Mouse (Mus musculus) gastrocnemius, postnatal 4 days (tissue): ENCODE results near the gene 9530068E07Rik. TPM values are rescaled to one million over a fixed set of nuclear protein-coding genes. Genes with fewer than 3 reads are reported as not detected.
A peak's percentile ranks its signal among the peaks of the same experiment; 100 is the strongest.
"Not testable (repeated sequence)": the region's sequence is repeated elsewhere in the genome, so short reads cannot be mapped to it uniquely, and the experiment has no call there.

ENCODE experiments used
- DNase-seq, 2 experiments: peaks; one replicate each; pipeline ENCODE4 v3.0.0; 2021 to 2022; ENCODE audit warnings: low spot score in 2 of 2, mixed read lengths in 2 of 2
- total RNA-seq, 2 experiments: library from RNA; stranded (reverse); gene quantifications; 2 replicates each; pipeline ENCODE4 v1.2.3; 2021

The 9530068E07Rik gene
- total RNA-seq, 2 experiments from 2014 or later = 97.0 to 100 TPM

DNA sequence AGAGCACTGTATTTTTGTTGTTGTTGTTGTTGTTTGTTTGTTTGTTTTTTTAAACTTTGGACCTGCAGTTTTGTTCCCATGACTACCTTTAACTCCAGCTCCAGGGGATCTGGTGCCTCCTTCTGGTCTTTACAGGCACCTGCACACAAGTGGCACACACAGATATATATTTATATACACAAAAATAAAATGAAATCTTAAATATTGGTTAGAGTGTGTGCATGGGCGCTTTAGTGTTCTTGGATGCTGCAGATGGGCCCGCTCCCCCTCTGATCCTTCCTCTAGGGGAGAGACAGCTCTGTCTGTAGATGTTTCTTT is 26.1 kb upstream of the 9530068E07Rik start:
- DNase-seq = no peak

DNA sequence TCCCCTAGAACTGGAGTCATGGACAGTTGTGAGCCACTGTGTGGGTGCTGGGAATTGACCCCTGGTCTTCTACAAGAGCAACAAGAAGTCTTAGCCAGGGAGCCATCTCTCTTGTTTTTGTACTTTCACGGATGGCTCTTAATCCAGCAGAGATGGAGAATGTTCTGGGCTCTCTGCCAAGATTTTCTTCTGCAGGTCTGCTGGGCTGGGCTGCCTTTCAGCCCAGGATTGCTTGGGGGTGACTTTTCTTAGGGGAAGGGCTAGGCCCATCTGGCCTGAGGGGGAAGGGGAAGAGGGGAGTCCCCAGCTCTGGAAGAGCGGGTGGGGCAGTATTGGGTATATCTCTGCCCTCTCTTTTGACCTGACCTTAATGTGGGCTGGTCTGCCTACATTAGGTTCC is 25.7 kb upstream of the 9530068E07Rik start:
- no peak for DNase-seq

DNA sequence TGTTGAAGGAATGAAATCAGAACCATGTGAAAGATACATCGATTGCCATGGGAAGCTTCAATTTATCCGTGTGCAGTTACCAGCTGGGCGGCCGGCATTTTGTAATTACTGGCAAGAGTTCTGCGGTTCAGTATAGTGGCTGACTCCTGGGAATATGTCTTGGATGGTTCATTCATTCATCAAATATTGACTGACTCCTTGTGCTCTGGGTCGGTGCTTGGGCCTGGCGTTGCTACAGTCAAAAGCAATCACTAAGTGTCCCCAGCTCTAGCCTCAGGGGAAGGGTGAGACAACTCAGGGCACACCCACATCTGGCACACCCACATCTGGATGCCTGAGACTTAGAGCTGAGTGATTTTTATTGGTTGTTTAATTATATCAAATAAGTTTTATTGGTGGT is 22.4 kb upstream of the 9530068E07Rik start:
- no peak for DNase-seq

DNA sequence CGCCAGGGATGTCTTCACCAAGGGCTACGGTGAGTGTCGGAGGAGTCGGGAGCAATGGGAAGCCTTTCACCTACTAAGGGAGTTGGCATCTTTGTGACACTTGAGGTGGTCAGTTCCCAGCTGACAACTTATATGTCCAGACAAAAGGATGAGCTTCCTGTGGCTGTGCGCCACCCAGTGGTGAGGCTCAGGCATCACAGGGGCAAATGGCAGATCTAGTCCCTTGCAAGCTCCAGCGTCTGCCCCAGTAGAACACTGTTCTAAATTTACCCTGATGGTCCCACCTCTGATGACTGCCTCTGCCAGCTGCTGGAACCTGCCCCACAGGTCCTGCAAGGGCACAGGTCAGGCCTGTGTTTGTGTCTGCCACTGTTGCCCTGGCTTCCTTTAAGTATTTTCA is 21.9 kb upstream of the 9530068E07Rik start:
- DNase-seq = peak; percentile 41 to 64

DNA sequence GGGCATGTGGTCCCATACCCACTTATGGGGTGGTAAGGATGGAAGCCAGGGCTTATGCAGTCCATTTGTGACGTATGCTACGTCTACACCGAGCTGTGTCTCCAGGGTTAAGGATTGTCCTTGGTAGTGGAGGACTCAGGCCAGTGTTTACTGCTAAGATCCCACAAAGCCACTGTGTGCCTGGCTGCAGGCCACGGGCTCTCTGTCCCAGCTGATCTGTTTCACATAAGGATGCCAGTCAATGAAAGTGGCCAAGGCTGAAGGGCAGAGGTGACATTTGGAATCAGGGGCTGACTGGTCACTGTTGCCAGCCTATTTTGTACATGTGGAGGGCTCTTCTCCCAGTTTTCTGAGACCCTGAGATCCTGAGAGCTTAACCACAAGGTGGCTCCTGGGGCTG is 18.6 kb upstream of the 9530068E07Rik start:
- no peak for DNase-seq

DNA sequence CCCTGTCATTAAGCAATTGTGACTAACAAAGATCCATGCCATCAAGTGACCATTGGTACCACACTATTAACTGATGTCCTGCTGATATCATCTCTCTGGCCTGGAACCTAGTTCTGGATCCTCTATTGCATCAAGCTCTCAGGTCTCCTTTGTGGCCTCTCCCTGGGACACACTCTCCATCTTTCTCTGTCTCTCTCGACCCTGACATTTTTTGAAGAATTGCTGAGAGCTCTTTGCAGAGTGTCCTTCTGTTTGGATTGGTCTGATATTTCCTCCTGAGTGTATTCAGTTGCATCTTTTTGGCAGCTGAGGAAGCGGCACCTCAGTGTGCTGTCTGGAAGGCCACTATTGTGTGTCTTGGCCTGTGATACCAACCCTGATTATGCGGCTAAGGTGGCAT is 17.0 kb upstream of the 9530068E07Rik start:
- DNase-seq = no peak

DNA sequence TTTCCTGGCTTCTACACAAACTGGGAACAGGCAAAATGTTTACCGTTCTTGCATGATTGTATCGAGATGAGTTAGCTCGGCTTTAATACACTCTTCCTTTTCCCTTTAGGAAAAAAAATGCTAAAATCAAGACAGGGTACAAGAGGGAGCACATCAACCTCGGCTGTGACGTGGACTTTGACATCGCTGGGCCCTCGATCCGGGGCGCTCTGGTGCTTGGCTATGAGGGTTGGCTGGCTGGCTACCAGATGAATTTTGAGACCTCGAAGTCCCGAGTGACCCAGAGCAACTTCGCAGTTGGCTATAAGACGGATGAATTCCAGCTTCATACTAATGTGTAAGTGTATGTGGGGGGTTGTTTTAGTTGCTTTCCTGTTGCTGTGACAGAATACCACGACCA is 12.5 kb upstream of the 9530068E07Rik start:
- DNase-seq = no peak

DNA sequence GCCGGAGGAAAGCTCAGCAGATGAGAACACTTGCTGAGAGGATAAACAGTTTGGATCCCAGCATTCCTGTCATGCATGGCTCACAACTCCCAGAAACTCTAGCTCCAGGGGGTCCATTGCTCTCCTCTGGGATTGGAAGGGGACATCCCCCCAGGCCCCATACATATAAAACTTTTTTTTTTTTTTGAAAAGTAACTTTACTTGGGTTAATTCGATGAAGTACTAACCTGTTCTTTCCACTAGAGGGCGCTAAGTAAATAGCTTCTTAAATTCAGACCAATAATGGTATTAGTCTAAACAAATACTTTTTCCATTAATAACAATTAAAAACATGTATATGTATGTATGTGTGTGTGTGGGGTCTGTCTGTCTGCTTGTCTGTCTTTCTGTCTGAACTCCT is 11.6 kb upstream of the 9530068E07Rik start:
- no peak for DNase-seq

DNA sequence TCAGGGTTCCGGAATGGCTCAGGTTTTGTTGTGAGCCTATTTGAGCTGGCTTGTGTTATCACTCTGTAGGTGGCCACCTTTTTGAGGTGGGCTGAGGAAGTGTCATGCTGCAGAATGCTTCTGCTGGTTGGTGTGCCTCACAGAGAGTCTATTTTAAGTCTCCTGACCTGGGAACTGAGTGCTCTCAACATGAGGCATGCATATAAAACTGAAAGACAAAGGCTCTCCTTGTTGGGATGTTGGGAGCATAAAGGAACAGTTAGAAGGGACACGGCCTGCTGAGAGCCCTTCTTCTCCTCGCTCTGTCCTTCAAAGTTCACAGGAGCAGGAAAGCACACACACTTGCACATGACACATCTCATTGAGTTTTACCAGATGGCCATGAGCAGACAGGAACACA is 9.3 kb upstream of the 9530068E07Rik start:
- DNase-seq = no peak

DNA sequence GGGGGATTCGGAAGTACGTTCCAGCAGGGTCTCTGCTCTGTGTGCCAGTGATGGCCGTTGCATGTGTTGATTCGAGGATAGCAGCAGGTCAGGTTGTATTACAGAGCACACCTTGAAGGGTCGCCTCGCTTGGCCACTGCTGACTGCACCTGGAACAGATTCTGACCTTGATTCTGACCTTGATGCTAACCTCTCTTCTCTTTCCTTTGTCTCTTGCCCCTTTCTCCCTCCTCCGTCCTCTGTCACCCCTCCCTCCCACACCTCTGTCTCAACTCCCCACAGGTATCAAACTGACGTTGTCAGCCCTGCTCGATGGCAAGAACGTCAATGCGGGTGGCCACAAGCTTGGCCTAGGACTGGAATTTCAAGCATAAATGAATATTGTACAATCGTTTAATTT is 8.1 kb upstream of the 9530068E07Rik start:
- DNase-seq = no peak

DNA sequence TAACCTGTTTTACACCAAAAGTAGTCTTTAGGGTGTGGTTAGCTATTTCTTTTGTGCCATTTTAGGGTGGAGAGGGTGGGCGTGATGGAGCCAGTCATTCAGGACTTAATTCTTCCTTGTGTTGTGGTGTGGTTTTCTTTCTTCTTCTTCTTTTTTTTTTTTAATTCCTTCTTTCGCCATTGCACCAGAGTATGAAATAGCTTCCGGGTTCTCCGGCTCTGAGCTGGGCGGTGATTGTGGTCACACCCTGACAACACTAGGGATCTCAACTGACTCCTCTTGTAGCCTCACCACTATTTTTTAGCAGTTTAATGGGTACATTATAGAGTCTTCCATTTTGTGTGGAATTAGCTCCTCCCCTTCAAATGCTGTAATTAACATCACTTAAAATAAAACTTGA is 7.2 kb upstream of the 9530068E07Rik start:
- DNase-seq = not testable (repeated sequence)

DNA sequence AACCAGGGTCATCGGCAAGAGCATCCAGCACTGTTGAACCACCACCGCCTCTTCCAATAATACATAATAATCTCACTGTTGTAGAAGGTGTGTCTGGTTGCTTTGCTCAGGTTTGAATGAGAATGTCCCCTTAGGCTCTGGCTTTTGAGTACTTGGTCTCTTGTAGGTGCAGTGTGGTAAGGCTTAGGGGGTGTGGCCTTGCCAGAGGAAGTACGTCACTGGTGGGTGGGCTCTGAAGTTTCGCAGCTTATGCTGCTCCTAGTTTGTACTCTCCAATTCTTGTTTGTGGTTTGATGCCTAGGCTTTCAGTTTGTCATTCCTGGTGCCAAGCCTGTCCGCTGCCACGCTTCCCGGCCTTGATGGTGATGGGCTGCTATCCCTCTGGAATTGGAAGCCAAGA is 6.3 kb upstream of the 9530068E07Rik start:
- no peak for DNase-seq

DNA sequence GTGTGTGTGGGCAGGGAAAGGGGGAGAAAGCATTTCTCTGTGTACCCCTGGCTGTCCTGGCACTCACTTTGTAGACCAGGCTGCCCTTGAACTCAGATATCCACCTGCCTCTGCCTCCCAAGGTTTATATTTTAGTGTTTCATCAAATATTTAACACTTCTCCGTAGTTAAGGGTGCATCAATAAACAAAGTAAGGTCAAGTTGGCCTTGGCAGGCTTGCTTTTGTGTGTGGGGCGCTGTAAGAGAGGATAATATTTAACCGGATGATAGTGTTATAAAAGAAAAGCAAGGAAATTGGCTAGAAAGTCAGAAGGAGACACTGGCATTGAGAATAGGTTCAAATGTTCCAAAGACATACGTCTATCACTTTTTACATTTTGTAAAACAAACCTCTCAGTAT is 1.7 kb upstream of the 9530068E07Rik start:
- no peak for DNase-seq

DNA sequence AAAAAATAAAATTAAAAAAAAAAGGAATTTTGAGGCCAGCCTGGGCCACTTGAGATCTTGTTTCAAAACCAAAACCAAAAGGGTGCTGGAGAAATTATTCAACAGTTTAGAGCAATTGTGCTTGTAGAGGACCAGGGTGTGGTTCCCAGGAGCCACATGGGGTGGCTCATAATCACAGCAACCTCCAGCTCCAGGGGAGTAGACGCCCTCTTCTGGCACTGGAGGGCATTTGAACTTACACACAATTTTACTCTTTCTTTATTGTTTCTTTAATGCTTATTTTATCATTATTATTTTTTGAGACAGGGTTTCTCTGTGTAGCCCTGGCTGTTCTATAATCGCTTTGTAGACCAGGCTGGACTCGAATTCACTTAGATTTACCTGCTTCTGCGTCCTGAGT is 885 bp upstream of the 9530068E07Rik start:
- DNase-seq = no peak

DNA sequence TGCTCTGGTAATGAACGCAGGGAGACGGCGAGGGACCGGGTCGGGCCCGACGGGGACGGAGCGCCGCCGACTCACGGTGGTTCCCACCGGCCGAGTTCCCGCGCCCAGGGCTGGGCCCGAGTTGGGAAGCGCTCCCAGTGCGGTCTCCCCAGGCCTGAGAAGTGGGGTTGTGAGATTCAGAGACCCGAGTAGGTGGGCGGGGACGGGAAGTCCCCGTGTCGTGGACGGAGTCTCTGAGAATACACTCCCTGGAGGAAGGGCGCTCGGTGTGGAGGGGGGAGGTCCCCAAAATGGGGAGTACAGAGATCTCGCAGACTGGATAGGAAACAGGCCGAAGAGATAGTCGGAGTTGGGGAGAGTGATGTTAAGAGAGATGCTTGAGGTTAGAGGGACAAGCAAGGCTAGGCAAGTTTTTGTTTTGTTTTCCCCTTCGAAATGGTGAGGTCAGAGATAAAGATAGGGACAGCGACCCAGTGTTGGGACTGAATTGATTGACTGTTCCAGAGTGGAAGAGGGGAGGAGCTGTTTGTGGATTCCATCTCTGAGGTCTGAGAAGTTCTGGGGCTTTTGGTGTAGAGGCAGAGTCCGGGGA is 465 bp downstream of the 9530068E07Rik start:
- DNase-seq = no peak

DNA sequence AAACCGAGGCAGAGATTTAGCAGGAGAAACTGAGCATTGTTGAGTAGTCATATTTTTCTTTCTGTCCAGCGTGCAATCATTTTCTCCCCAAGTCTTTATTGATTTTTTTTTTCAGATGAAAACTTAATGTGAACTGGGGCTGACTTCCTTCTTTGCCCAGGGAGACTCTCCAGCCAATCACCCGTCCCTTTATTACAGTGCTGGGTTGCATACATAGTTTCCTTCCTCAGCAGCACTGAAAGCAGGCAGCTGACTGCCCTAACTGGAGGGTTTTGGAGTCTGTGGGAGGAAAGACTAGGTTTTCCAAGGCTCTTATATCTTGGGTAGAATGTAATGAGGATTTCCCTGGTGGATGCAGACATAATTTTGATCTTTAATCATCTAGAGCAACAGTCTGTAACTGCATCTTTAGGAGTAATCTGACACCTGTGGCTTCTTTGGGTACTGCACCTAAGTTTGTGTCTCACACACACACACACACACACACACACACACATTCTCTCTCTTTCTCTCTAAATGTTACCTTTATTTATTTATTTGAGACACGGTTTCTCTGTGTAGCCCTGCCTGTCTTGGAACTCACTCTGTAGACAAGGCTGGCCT is 1.3 kb downstream of the 9530068E07Rik start:
- no peak for DNase-seq

DNA sequence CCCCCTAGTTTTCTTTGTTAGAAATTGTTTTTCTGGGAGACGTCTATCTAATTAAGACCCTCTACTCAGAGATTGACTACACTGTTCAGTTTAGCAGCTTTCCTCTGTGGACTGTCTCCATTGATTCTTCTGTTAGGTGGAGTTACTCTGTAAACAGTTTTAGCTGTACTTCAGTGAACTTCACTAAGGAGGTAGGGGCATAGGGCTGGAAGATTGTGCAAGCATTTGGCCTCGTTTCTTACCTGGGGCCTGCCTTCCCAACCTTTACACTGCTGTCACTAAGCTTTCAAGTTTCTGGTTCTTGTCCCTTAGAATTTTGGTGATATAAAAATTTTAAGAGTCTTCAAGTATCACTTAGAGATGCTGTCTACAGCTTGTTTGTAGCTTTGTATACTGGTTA is 5.2 kb downstream of the 9530068E07Rik start:
- no peak for DNase-seq

DNA sequence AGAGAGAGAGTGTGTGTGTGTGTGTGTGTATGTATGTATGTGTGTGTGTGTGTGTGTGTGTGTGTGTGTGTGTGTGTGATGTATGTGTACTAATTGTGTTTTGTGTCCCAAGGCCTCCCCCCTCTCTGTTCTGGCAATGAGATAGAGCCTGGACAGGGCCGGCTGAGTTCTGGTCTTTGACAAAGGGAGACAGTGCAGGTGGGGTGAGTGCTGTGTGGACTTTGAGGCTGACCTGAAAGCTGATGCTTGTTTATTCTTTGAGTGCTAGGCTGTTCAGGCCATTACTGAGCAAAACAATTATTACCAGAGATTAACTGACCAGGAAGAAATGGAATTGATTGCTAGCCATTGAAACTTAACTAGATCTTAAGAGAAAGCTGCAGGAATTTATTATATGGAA is 6.3 kb downstream of the 9530068E07Rik start:
- DNase-seq = no peak

DNA sequence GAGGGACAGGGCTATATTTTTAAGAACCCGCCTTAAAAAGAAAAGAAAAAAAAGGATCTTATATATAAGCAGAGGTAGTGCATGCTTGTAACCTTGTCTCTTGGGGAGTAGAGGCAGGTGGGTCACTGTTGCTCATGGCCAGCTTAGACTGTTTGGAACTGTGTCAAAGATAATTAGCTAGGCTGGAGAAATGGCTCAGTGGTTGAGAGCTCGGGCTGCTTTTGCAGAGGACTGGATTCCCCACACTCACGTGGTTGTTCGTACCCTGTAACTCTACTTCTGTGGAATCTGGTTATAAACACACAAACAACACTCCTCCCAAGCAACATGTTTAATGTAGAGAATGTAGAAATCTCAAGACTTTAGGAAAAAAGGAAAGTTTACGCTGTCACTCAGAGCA is 8.0 kb downstream of the 9530068E07Rik start:
- no peak for DNase-seq

DNA sequence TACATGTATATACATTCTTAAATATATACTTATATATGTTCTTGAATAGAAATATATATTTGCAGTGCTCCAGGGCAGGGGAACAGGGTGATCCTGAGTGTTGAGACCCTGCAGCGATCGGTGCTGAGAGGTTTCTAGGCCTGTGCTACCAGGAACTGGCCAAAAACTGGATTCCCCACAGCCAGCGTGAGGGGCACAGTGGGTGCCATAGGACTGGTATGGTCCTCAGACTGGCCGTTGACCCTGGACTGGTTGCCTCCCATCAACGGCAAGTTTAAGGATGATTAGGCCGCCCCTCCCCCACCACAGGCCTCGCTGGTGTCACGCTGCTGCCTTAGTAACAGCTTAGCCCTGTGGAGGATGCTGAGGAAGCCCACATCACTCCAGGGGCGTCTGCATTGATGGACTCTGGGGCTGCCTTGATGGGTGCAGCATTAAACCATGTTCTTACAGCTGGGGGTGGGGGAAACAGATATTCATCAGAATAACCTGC is 9.0 kb downstream of the 9530068E07Rik start:
- DNase-seq = no peak

DNA sequence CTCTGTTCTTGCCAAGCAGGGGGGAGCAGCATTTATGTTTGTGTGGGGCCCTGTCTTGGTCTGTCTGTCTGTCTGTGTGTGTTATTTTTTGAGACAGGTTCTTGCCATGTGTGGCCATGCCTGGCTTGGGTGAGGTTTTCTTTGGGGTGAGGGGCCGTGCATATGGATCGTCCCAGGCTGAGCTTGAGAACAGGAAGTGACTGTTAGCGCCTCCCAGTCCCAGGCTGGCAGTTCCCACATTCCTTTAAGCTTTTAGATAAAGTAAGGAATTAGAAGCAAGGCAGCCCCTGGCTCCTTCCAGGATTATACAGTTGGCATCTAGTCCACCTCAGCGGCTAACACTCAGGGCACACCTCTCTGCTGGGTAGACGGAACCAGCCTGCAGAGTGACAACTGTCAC is 13.1 kb downstream of the 9530068E07Rik start:
- no peak for DNase-seq

DNA sequence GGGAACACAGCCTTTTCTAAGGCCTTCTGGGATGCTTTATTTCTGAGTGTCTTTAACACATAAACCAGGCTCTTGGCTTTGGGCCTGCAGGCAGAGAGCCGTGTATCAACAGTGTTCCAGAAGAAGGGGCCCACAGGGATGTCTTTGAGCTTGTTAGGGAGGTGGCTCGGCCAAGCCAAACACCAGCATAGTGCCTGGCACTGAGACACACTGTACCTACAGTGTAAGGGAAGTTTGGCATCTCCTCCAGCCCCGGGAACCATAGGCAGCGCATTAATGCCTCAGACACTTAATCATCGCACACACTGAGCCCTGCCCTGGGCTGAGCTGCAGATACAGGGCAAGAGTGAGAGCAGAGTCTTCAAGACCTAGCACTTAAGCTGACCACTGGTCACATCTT is 22.1 kb downstream of the 9530068E07Rik start:
- DNase-seq = no peak

DNA sequence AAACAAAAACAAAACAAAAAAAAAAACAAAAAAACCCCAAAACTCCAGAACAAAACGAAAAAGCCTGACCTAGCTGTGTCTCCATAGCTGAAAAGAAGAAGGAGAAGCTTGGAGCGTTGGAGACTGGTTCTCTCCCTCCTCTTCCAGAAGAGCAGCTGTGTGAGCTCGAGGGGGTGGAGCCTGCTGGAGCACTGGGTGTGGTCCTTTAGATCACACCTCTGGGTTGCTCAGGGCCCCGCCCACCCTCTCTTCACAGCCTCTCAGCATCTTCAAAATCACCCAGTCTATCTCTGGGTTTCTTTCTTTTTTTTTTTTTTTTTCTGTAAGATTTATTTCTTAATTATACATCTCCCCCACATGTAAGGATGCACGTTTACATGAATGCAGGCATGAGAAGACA is 23.0 kb downstream of the 9530068E07Rik start:
- DNase-seq = no peak

DNA sequence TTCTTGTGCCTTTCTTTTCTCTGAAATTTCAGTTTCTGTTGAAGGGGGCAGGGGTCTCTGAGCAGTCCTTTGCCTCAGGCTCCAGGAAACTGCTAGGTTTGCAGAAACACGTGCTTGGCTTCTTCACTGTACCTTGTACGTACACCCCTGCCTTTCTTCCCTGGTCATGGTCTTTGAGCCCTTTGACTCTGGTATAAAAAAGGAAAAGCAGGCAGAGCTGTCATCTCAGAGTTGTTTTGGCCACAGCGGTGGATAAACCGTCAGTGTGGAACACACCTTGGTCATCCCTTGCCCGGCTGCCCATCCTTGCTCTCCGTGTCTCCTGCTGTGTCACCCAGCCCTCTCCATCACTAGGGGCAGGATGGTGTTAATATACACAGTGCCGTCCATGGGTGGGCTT is 23.6 kb downstream of the 9530068E07Rik start:
- DNase-seq = no peak
